Mouse (Mus musculus) spleen, embryonic (tissue): Measurements from ENCODE around the gene Satl1.
"Not testable (repeated sequence)": the region's sequence is repeated elsewhere in the genome, so short reads cannot be mapped to it uniquely, and the experiment has no call there.

ENCODE experiments used
- CTCF ChIA-PET: fragments of 350-600 bp; sonication (Branson Sonifier 250); formaldehyde crosslinking; loops from one replicate; lab custom pipeline; 2022; lab: Charles Lee

Satl1 gene

DNA sequence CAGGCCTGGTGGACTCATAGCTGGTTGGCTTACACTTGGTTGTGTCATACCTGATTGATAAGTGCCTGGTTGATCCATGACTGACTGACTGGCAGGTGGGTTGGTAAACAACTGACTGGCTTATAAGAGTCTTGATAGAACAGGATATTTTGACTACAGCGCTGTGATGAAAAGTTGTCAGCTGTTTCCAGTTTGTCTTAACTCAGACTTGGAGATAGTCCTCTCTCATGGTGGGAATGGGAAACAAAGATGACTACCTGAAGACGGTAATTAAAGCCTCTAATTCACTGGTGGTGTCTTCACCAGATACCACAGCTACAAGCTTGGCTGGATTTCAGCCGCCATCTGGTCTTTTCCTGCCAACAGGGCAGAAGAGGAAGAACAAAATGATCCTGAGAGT is at the start of gene Satl1:
TSS of gene Satl1 (minus strand) at position 101 of the 400 bp plus-strand sequence.
- CTCF ChIA-PET = no interaction called here

DNA sequence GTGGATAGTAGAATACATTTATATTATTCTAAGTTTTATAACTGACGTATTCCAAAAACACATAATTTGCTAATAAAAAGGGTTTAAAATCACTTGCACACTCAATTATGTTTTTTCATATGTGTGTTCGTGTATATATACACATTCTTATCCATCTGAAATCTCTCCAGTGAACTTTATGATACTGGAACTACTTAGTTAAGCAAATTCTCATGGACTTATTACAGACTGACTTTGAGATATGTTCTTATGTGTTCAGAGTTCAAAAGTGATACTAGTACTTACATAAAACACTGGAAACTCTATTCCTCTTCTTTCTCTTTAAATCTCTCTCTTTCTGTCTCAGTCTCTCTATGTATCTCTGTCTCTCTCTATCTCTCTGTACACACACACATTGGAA is 31.5 kb upstream of the Satl1 start:
- CTCF ChIA-PET = no interaction called here

DNA sequence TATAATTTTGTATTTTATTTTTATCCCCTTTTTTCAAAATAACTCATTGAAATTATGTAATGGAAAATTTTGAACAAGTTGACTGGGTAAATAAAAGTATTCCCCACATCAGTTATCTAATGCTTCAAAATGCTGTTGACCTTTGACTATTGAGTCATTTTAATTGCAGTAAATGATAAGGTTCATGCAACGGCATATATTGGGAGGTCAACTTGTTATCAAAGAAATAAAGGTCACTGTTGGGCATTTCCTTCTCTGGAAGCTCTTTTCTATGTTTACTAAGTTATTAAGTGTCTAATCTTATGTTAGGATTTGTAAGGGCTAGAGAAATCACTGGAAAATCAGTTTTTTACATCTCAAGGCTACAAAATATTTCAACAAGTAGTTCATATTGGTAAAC is 31.0 kb upstream of the Satl1 start:
- CTCF ChIA-PET = no interaction called here

DNA sequence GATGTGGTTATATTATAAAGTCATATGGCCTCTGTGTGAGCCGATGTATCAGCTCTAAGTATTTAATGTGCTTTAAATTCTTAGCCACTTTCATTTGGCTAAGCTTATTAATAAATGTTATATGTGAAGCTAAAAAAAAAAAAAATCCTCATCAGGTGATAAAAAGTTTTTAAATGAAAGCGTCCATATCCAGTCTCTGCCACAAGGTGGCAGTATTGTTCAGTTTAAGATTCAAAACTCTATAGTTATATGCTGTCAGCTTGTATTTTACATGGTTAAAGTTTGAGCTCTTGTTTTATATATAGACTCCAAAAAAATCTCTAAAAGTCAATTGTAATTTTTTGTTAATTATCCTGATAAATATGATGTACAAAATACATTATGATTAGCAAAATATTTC is 16.4 kb upstream of the Satl1 start:
- CTCF ChIA-PET = interaction anchor here (0.6 kb wide), 1 partner anchor 218 kb away, joined by 3 read pairs; no protein-coding TSS in a partner anchor

DNA sequence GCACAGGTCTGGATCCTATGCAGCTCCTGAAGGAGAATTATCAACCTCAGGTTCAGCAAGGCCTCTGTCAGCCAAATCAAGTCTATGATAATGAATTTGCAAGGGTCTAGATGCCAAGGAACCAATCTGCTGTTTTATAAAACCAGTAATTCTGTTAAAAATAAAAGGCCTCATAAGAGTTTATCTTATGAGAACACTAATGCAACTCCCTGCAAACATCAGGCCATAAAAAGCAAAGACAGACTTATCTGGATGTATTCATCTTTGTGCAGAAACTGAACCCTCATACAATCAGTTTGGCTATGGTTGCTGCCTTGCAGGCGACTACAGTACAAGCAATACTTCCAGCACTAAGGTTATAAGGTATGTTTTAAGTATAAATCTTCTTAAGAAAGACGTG is 5.7 kb upstream of the Satl1 start:
- CTCF ChIA-PET = no interaction called here

DNA sequence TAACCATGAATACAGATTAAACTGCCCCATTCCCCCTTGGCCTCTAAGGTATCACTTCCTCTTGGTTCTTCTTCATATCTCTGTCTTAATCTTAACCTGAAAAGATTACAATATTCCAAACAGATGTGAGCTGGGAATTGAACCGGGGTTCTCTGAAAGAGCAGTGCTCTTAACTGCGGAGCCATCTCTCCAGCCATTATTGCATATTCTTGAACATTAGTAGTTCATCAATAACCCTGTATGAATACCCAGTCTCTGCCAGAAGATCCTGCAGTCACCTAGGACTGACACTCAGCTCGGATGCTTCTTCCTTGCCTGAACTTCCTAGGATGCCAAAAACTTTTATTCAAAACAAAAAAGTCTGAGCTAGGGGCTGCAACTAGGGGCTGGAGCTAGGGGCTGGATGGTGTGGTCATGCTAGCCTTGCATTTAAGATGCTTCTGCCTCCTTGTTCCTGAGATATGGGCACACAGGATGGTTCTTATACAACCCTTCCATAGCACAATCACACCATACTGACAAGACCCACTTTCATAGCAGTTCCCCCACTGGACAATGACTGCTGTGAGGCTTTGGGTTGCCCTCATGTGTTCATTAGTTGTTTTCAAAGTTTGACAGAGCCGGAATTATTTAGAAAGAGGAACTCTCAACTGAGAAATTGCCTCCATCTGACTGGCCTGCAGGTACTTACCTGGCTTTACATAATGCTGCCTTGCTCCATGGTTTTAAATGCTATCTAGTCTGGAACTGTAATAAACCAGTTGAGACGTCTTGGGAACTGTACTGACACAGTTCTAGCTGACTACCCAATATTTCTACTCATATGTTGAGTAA is 35.8 kb downstream of the Satl1 start:
- CTCF ChIA-PET = not testable (repeated sequence)

DNA sequence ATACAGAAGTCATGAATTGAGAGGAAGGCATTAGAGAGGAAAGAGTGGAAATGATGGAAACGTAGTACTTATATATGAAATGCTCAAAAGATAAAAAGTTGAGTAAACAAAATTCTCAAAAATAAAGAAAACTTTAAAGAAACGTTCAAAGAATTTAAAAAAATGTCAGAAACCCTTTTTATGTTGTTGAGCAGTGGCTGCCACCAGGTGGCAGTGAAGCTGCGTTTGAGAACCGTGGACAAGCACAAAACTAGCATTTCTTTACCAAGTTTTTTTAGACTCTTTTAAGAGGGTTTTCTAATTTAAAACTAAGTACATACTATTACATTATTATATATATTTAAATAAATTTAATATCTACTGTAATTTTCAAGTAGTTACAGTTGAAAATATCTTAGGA is 38.2 kb downstream of the Satl1 start:
- CTCF ChIA-PET = no interaction called here

DNA sequence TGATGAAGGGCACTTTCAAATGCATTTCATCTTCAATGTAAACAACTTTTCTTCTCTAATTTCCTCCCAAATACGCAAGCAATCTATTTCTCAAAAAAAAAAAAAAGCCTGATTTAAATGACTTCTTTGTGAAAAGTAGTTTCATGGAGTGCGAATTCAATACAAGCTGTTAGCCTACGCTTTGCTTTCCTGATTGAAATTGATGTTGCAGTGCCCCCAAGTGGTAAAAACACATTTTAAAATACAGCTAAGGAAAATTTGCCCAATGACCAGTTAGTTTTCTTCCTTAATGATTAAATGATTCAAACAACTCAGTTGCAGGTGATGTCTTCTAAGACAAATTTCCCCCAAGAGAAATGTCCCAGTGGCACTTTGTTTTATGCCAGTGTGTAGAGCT is 58.2 kb downstream of the Satl1 start:
- CTCF ChIA-PET = interaction anchor here (0.7 kb wide), 1 partner anchor 1138 kb away, joined by 5 read pairs; no protein-coding TSS in a partner anchor

DNA sequence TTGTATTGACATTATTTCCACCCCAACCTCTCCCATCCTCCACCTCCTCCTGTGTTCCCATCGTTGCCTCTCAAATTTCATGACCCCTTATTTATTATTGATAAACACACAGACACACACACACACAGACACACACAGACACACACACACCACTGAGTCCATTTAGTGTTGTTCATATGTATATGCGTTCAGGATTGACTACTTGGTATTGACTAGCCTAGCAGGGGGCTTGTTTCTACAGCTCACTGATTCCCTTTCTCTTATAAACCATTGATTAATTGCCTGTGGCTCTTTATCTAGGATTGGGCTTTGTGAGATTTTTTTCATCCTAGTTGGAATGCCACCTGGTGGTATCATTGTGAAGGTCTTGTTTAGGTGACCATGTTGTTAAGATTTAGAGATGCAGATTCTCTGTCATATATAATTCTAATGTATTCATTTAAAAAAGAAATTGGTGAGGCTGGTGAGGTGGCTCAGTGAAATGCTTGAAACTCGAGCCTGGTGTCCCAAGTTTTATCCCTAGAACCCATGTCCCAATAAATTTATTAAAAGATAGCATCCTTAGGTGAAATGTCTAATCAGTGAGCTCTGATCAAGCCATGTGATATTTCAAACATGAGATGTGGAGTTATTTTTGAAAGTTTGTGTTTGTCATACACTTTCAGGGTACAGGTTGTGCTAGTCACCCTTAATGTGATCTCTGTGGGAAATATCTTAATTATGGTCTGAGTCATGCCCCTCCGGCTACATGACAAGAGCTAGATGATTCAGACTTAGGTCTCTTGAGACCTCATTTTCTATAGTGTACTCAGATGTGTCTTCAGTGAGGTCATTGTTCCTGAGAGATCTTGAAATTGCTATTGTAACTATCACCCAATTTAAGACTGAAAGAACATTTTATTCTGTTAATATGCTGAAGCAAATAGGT is 58.8 kb downstream of the Satl1 start:
- CTCF ChIA-PET = interaction anchor here (0.7 kb wide), 1 partner anchor 1137 kb away, joined by 5 read pairs; no protein-coding TSS in a partner anchor

DNA sequence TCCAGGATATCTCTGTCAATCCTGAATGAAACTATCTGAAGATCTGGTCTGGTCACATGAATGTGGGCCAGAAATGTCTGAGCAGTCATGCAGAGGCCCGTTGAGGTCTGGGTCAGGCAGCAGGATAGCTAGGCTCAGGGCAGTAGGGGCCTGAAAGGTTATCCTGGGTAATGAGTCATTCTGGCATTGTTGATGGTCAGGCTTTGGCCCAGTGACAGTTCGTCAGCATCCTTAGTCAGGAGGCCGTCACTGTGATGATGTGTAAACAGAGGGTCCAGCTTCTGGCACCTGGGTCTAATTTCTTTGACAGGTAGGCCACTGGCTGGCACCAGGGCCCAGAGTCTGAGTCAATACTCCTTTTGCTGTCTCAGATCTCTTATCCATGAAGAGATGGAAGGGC is 67.1 kb downstream of the Satl1 start:
- CTCF ChIA-PET = no interaction called here
